Comparison of ENCODE assay signal across 8 mouse cellular contexts in genomic region chr12:108554861-108555556, GRCm38 (mm10). TPM values are rescaled to one million over a fixed set of nuclear protein-coding genes. Genes with fewer than 3 reads are reported as not detected.
A peak's percentile ranks its signal among the peaks of the same experiment; 100 is the strongest.
DNase-seq lines count a peak whose midpoint lies in the region; ATAC-seq and TF ChIP-seq lines count a peak whose summit lies in the region.

No protein-coding gene starts in this region.

- H3K4me3 ChIP-seq in forebrain, embryonic 16.5 days (replicated peaks; ENCODE audit: low read length) = peak overlapping the region; percentile 90
- peak overlapping the region; percentile 96 for H3K4me3 ChIP-seq in kidney, postnatal 0 days (replicated peaks; ENCODE audit: low read depth, low read length)
- H3K4me3 ChIP-seq in midbrain, postnatal 0 days (ENCODE audit: low read depth, low read length) = peak overlapping the region; percentile 94

- H3K4me1 ChIP-seq in forebrain, embryonic 16.5 days (replicated peaks; ENCODE audit: control insufficient read depth, insufficient read depth, low read length) = peaks cover 36% of the 10 kb centered on the region
- peaks cover 6% of the 10 kb centered on the region for H3K4me1 ChIP-seq in kidney, postnatal 0 days (replicated peaks; ENCODE audit: insufficient read depth, low read length)
- peaks cover 17% of the 10 kb centered on the region; the same call in 1 of the 2 replicates for H3K4me1 ChIP-seq in midbrain, postnatal 0 days (ENCODE audit: insufficient read depth, low read length)

- H3K27me3 ChIP-seq in forebrain, embryonic 16.5 days (replicated peaks; ENCODE audit: control insufficient read depth, insufficient read depth, low read length) = no peaks in the 10 kb centered on the region
- H3K27me3 ChIP-seq in kidney, postnatal 0 days (ENCODE audit: insufficient read depth, low read length) = no peaks in the 10 kb centered on the region
- no peaks in the 10 kb centered on the region for H3K27me3 ChIP-seq in midbrain, postnatal 0 days (ENCODE audit: insufficient read depth, low read length)

- H3K4me2 ChIP-seq in forebrain, embryonic 16.5 days (ENCODE audit: low read length) = peak overlapping the region; percentile 88
- peak overlapping the region; percentile 69 for H3K4me2 ChIP-seq in kidney, postnatal 0 days (ENCODE audit: low read length)
- H3K4me2 ChIP-seq in midbrain, postnatal 0 days (ENCODE audit: low read depth, low read length, poor library complexity, severe bottlenecking) = peak overlapping the region; percentile 76

- peak; percentile 70 for ATAC-seq in forebrain, embryonic 16.5 days
- ATAC-seq in kidney, postnatal 0 days (replicated peaks; ENCODE audit: low FRiP score, low read depth) = peak; percentile 66
- ATAC-seq in midbrain, postnatal 0 days (ENCODE audit: low FRiP score) = peak; percentile 78

- WGBS in forebrain, embryonic 16.5 days = under 1% methylated on average over 61 of the region's 100 CpGs
- WGBS in kidney, postnatal 0 days = under 1% methylated on average over 82 of the region's 100 CpGs
- under 1% methylated on average over 68 of the region's 100 CpGs for WGBS in midbrain, postnatal 0 days

- H3K36me3 ChIP-seq in forebrain, embryonic 16.5 days (ENCODE audit: control insufficient read depth, insufficient read depth) = no peaks in the 10 kb centered on the region
- H3K36me3 ChIP-seq in kidney, postnatal 0 days (ENCODE audit: insufficient read depth, low read length) = no peaks in the 10 kb centered on the region
- no peaks in the 10 kb centered on the region for H3K36me3 ChIP-seq in midbrain, postnatal 0 days (ENCODE audit: insufficient read depth, low read length)

- H3K27ac ChIP-seq in forebrain, embryonic 16.5 days (ENCODE audit: low read length) = peak overlapping the region; percentile 94
- peak overlapping the region; percentile 84 for H3K27ac ChIP-seq in kidney, postnatal 0 days
- H3K27ac ChIP-seq in midbrain, postnatal 0 days (ENCODE audit: low read depth, low read length) = peak overlapping the region; percentile 92

- H3K9me3 ChIP-seq in forebrain, embryonic 16.5 days (ENCODE audit: control insufficient read depth, low read length) = no peaks in the 10 kb centered on the region
- H3K9me3 ChIP-seq in kidney, postnatal 0 days (replicated peaks; ENCODE audit: low read length) = no peaks in the 10 kb centered on the region
- no peaks in the 10 kb centered on the region for H3K9me3 ChIP-seq in midbrain, postnatal 0 days (ENCODE audit: low read length)

- peak overlapping the region; percentile 99 for H3K9ac ChIP-seq in forebrain, embryonic 16.5 days (replicated peaks; ENCODE audit: low read depth, low read length)
- H3K9ac ChIP-seq in kidney, postnatal 0 days (ENCODE audit: low read depth, low read length) = peak overlapping the region; percentile 93
- H3K9ac ChIP-seq in midbrain, postnatal 0 days (replicated peaks; ENCODE audit: low read length, poor library complexity, severe bottlenecking) = peak overlapping the region; percentile 97

- TF ChIP-seq CTCF in kidney, postnatal 0 days (IDR thresholded peaks at IDR 0.05; ENCODE audit: low read depth) = no peak
- no peak for TF ChIP-seq CTCF in midbrain, postnatal 0 days (IDR thresholded peaks at IDR 0.05)

- peak; percentile 35 for DNase-seq in embryo, embryonic 10 days (ENCODE audit: low spot score)
- DNase-seq in embryo, embryonic 11 days = no peak
- DNase-seq in spleen, postnatal 10 days (ENCODE audit: low spot score in 2 of 2) = peak; percentile 20 to 24
- DNase-seq in spleen, postnatal 36 days (ENCODE audit: low spot score in 2 of 2) = no peak
- no peak for DNase-seq in kidney, postnatal 0 days (ENCODE audit: low spot score)
- peak; percentile 21 for DNase-seq in midbrain, postnatal 0 days (ENCODE audit: low spot score)
- DNase-seq in retina, embryonic 14.5 days (ENCODE audit: low spot score) = no peak

RNA-seq across cellular contexts. Expression of gene Evl, which starts 0.5 kb away (rescaled TPM):
- polyA plus RNA-seq in forebrain, embryonic 16.5 days (2015; fragmentation: Nextera tagmentation; extraction: Ambion mirVana) = 196 and 218 TPM in 2 replicates
- 46.5 and 52.6 TPM in 2 replicates for polyA plus RNA-seq in kidney, postnatal 0 days (2015; fragmentation: Nextera tagmentation; extraction: Ambion mirVana)
- total RNA-seq in midbrain, postnatal 0 days (2014; rRNA removed) = 230 and 255 TPM in 2 replicates
- 285 and 290 TPM in 2 replicates for polyA plus RNA-seq in midbrain, postnatal 0 days (2015; fragmentation: Nextera tagmentation; extraction: Ambion mirVana)

Comparison
In these comparisons a context has a peak if more than half of its experiments do, and no peak if none do; other contexts are left out.
1. DNase-seq: peak in embryo, embryonic 10 days (single experiment), spleen, postnatal 10 days (2 of 2) and midbrain, postnatal 0 days (single experiment); none in embryo, embryonic 11 days (single experiment), spleen, postnatal 36 days (0 of 2), kidney, postnatal 0 days (single experiment) and retina, embryonic 14.5 days (single experiment).
2. Peak in every context shown above with its lines, with median percentiles within 50 percentile points of each other: ATAC-seq, H3K27ac ChIP-seq, H3K4me2 ChIP-seq, H3K4me3 ChIP-seq and H3K9ac ChIP-seq.